Mouse (Mus musculus) erythroblast, embryonic 14.5 days (primary cell): ENCODE measurements around the gene Skint8.

ENCODE experiments used
- GATA1 ChIP-seq: IDR thresholded peaks from 2 replicates; pipeline ENCODE4 v1.6.1; 2012; ENCODE audit warnings: low read length, inconsistent platforms, mixed read lengths
- TAL1 ChIP-seq: IDR thresholded peaks from 3 replicates; pipeline ENCODE4 v1.6.1; 2012; ENCODE audit warnings: low read length, inconsistent platforms, mixed read lengths

DNA sequence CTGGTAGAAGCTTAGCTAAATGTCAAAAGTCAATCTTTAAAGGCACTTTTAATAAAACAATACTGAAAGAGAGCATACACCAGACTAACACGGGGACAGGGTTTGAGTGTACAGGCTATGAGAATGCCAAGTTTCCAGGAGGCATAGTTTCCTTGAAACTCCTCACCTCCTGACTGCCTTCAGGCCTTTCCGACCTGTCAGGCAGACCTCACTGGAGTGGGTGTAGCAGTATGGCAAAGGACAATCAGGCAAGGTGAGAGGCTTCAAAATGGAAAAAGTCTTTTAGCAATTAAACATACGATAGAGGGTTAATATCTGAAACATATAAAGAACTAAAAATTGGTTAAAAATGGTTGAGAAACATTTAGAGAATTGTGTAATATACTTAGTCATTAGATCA lies 44.5 kb downstream of the Skint8 start:
- TF ChIP-seq GATA1 (no peak), TAL1 (no peak)
